Mouse (Mus musculus) adrenal gland, postnatal 10 days (tissue): ENCODE data around the gene Melk. TPM values are rescaled to one million over a fixed set of nuclear protein-coding genes. Genes with fewer than 3 reads are reported as not detected.

ENCODE experiments used
- DNase-seq: peaks from one replicate; pipeline ENCODE4 v3.0.0; 2021; ENCODE audit warnings: mixed read lengths
- total RNA-seq, 2 experiments: library from RNA; stranded (reverse); gene quantifications; 2 replicates each; pipeline ENCODE4 v1.2.3; 2021

The Melk gene
- total RNA-seq, 2 experiments from 2014 or later: 6.6 to 6.9 TPM

DNA sequence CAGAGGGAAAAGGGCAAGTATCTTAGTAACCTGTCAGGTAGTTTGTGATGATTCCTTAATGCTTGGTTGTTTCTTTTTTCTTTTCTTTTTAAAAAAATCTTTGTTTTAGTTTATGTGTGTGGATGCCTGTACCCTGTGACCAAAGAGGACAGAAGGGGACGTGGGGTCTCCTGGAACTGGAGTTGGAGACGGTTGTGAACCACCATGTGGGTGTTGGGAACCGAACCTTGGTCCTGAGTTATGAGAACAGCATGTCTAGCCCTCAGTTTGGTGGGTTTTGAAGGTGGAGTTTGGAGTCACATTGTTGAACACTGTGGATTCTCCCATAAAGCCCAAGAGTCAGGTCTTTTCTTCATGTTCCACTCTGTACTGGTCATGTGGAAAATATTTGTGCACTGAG lies 26.0 kb downstream of the Melk start:
- no peak for DNase-seq

DNA sequence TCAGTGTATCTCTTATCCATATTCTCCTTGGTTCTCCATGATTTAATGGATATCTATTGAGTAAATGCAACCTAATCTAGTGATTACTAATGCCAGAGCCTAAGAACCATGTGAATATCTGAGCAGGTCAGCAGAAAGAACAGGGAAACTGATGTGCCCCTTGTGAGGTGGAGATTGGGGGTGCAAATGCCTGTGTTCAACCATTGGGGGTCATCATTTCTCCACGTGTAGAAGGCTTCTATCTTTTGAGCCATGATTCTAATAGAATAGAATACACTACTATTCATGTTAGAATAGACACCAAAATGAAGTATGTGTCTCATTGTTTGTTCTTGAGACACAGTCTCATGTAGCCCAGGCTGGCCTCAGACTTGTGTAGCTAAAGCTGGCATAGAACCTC lies 27.3 kb downstream of the Melk start:
- DNase-seq: no peak

DNA sequence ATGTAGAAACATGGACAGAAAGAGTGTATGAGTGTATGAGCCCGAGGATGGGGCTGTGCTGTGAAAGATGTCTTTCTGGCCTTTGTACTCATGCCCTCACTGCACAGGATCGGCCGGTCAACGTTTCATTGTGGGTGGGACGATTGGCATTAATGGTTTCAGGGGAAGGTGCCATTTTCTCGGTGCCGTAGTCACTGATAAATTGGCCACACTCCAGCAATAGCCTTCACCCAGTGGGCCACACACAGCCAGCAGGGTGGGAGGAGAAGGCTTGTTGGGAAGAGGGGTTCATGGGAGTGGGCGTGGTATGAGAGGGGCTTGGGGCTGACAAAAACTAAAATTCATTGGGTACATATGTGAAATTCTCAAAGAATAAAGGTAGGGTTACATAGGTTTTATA lies 34.3 kb downstream of the Melk start:
- DNase-seq: no peak

DNA sequence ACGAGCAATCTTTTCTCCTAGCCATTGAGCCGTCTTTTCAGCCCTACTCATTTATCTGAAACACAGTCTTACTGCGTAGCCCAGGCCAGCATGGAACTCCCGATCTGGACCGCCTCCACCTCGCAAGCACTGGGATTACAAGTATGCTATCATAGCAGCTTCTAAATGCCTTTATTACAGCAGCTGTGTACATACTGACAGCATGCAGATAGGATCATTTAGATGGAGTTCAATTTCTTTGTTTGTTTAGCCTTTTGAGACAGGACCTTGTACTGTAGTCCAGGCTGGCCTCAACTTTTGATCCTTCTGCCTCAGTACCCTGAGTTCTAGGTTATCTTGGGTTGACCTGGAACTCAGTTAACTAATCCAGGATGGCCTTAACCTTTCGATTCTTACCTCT lies 61.0 kb downstream of the Melk start:
- DNase-seq: no peak

DNA sequence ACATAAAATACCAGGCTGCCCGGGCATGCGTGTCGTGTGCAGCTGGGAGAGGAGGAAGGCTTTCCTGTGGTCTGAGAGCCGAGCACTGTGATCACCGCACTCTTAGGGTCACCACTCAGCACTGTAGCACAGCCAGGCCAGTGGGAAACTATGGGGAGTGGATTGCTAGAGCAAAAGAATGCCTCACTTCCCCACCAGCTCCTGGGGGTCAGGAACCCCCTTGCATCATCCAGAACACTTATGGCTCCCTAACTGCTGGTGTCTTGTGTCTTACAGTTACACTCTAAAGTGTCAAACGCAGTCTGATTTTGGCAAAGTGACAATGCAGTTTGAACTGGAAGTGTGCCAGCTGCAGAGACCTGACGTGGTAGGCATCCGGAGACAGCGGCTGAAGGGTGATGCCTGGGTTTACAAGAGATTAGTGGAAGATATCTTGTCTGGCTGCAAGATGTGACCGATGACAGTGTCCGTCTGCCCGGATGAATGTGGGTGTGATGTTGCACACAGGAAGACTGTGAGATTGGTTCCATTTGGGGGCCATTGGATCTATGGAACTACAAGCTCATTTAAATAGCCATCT lies 62.8 kb downstream of the Melk start:
- peak; percentile 42 for DNase-seq

DNA sequence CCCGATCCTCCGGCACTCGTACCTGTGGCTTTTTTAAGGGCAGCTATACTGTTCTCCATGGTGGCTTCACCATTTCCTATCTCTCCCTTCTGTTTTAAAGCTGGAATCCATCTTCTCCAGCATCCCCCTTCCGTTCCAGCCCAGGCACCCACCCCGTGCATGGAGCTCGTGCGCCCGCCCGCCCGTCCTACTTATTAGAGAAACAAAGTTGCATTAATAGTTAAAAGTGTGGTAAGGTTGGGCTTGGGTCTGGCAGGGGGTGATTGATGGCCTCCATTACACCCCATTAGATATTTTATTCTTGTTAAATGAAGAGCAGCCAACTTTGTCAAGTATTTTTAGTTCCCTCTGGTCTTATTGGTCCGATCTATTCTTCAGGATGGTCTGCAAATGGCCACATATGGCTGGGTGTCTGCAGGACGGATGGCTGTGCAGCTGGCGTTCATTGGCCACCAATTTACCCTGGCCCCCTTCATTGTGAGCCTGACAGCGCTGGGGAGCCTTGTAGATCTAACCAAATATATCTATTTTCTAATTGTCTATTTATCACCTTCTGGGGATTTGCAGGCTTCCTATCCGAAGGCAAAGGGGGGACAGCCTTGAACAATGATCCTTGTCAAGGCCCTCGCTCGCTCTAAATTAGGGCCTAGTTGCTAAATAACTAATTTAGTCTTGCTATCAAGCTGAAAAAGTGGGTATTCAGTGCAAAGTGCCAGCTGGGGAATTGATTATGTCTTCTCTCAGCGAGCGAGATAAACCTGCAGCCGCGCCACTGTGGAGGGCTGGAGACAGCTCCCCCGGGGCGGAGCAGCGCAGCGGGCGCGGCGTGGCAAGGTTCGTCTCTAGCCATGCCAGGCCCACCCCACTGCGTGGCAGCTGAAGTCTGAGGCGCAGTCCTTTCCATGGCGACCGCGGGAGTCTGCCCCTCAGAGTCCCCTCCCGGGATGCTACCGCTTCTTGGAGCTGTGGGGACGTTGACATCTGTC lies 91.8 kb downstream of the Melk start:
- DNase-seq: no peak

DNA sequence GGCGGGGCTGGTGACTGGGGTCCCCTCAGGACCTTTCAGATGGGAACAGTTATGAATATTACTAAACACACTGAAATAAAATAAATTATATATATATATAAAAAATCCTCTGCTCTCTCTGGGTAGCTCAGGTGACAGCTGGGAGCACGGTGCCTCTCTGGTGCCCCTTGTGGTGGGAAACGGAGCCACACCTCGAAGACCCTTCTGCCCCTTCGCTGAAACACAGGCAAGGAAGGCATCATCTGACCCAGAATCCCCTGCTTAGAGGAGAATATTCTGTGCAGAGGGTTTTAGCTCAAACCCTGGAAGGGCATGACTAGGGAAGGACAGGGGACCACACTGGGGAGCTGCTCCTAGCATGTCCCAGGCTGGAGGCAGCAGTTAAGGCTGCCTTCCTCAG lies 101.9 kb downstream of the Melk start:
- DNase-seq: peak; percentile 43

DNA sequence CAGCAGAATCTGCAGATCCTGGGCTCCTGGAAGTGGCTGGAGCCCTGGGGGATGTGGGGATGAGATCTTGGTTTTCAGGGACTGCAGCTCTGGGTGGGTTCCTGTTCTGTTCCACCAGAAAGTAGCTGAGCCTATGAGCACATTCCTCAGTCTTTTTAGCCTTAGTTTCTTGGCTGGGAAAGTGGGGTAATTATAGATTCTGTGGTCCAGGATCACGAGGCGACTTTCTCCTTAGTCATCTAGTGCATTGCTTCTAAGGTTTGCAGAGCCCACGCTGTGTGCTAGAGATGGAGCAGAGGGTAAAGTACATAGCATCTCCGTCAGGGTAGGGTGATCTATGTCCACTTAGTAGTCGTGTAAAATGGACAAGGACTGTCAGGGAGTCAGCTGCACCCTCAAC lies 103.8 kb downstream of the Melk start:
- DNase-seq: no peak

Other genes starting within 250 kb of the Melk start
- 10 to 100 TPM; 37.1 to 68.5 TPM for gene Gne, start 216.7 kb upstream of the Melk start, total RNA-seq
- gene Rnf38, start 67.1 kb upstream of the Melk start, total RNA-seq: 10 to 100 TPM; 33.0 to 49.2 TPM